Comparison of ENCODE assay signal across 9 mouse cellular contexts in the genomic region with DNA sequence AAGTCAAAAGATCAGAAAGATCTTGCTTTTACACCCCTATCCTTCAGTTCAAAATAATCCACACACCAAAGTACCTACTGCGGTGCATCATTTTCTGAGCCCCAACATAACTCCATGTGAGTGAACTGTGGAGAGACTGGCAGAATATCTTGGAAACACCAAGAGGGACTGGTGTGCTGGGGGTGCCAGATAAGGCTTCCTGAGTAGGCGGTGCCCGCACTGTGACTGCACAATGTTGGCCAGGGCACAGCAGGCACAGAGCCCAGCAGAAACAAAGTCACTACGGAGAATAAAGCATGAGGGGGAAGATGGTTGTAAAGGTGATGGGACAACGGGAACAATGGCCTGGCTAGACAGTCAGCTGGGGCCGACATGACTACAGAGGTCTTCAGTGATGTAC.
DNase-seq lines count a peak whose midpoint lies in the region; ATAC-seq and TF ChIP-seq lines count a peak whose summit lies in the region.
"Had no signal": no experiment of that assay in that cellular context is flagged by ENCODE, and none has a peak within 500 bp of the region (broad histone marks: within the 10 kb centered on the region; RNA-seq: fewer than 3 reads in every experiment).

No protein-coding gene starts in this region.

- no peak for TF ChIP-seq POLR2A in cerebellum, adult 2 months (IDR thresholded peaks at IDR 0.05; ENCODE audit: borderline replicate concordance, insufficient read depth, low read length)

- no peak overlapping the region for H3K4me2 ChIP-seq in hindbrain, postnatal 0 days (ENCODE audit: low read depth, low read length)
- no peak overlapping the region for H3K4me2 ChIP-seq in hindbrain, embryonic 11.5 days (replicated peaks; ENCODE audit: low read depth, low read length)
- peak overlapping the region; percentile 78 for H3K4me2 ChIP-seq in liver, embryonic 15.5 days
- H3K4me2 ChIP-seq in neural tube, embryonic 15.5 days, result no peak overlapping the region

- no peak overlapping the region for H3K9ac ChIP-seq in hindbrain, postnatal 0 days (replicated peaks; ENCODE audit: low read length)
- no peak overlapping the region for H3K9ac ChIP-seq in hindbrain, embryonic 11.5 days (ENCODE audit: low read depth, low read length)
- H3K9ac ChIP-seq in liver, embryonic 15.5 days, result peak overlapping the region; percentile 61
- H3K9ac ChIP-seq in neural tube, embryonic 15.5 days (replicated peaks), result no peak overlapping the region

- ATAC-seq in hindbrain, postnatal 0 days, result 0 out of 2 replicates have a peak, but pooled peaks have one; percentile 43
- ATAC-seq in hindbrain, embryonic 11.5 days (ENCODE audit: low FRiP score), result no peak
- peak; percentile 99 for ATAC-seq in liver, embryonic 15.5 days (ENCODE audit: insufficient read depth)
- ATAC-seq in neural tube, embryonic 15.5 days (ENCODE audit: low FRiP score), result no peak

- WGBS in hindbrain, postnatal 0 days, result 55% methylated on average over 6 of the region's 6 CpGs
- WGBS in hindbrain, embryonic 11.5 days, result 84% methylated on average over 6 of the region's 6 CpGs
- 21% methylated on average over 6 of the region's 6 CpGs for WGBS in liver, embryonic 15.5 days (ENCODE audit: insufficient replicate concordance)
- 50% methylated on average over 6 of the region's 6 CpGs for WGBS in cerebellum, adult 2 months
- 74% methylated on average over 6 of the region's 6 CpGs for WGBS in neural tube, embryonic 15.5 days

- TF ChIP-seq CTCF in hindbrain, postnatal 0 days (IDR thresholded peaks at IDR 0.05; ENCODE audit: low read depth), result no peak
- TF ChIP-seq CTCF in cerebellum, adult 2 months (IDR thresholded peaks at IDR 0.05; ENCODE audit: borderline replicate concordance, insufficient read depth, low read depth, low read length), result no peak

- no peaks in the 10 kb centered on the region for H3K36me3 ChIP-seq in hindbrain, postnatal 0 days (ENCODE audit: insufficient read depth, low read length)
- no peaks in the 10 kb centered on the region for H3K36me3 ChIP-seq in hindbrain, embryonic 11.5 days (ENCODE audit: control insufficient read depth, insufficient read depth, low read length)
- no peaks in the 10 kb centered on the region for H3K36me3 ChIP-seq in liver, embryonic 15.5 days (replicated peaks)
- no peaks in the 10 kb centered on the region for H3K36me3 ChIP-seq in neural tube, embryonic 15.5 days

- no peak for DNase-seq in hindbrain, postnatal 0 days (ENCODE audit: low spot score)
- DNase-seq in hindbrain, embryonic 11.5 days (ENCODE audit: low spot score), result no peak
- DNase-seq in c-Kit-positive CD71-positive TER-119-positive erythroid progenitor cells, embryonic 14.5 days (ENCODE audit: low spot score), result peak; percentile 82
- DNase-seq in spleen, postnatal 4 days (ENCODE audit: low spot score in 2 of 2), result peak; percentile 83 to 85
- no peak for DNase-seq in cerebellum, adult 2 months
- no peak for DNase-seq in layer of hippocampus, adult 9-11 months
- DNase-seq: retina, postnatal 1 day had no signal

- no peak overlapping the region for H3K27ac ChIP-seq in hindbrain, postnatal 0 days
- no peak overlapping the region for H3K27ac ChIP-seq in hindbrain, embryonic 11.5 days (ENCODE audit: low read depth, low read length)
- peak overlapping the region; percentile 97 for H3K27ac ChIP-seq in liver, embryonic 15.5 days (replicated peaks)
- no peak overlapping the region for H3K27ac ChIP-seq in cerebellum, adult 2 months (ENCODE audit: insufficient read depth, low read length)
- no peak overlapping the region for H3K27ac ChIP-seq in neural tube, embryonic 15.5 days (replicated peaks)

- no peak overlapping the region for H3K4me3 ChIP-seq in hindbrain, postnatal 0 days (ENCODE audit: low read length)
- no peak overlapping the region for H3K4me3 ChIP-seq in hindbrain, embryonic 11.5 days (ENCODE audit: low read depth, low read length)
- peak overlapping the region; percentile 46 for H3K4me3 ChIP-seq in liver, embryonic 15.5 days (replicated peaks)
- no peak overlapping the region for H3K4me3 ChIP-seq in cerebellum, adult 2 months (replicated peaks; ENCODE audit: insufficient read depth, low read depth, low read length)
- H3K4me3 ChIP-seq in neural tube, embryonic 15.5 days (replicated peaks), result no peak overlapping the region

- H3K27me3 ChIP-seq in hindbrain, postnatal 0 days (ENCODE audit: insufficient read depth, low read length), result no peaks in the 10 kb centered on the region
- H3K27me3 ChIP-seq in hindbrain, embryonic 11.5 days (ENCODE audit: control insufficient read depth, insufficient read depth, low read length), result no peaks in the 10 kb centered on the region
- peaks cover 12% of the 10 kb centered on the region for H3K27me3 ChIP-seq in liver, embryonic 15.5 days
- H3K27me3 ChIP-seq in cerebellum, adult 2 months (ENCODE audit: control insufficient read depth, insufficient read depth, low read length), result no peaks in the 10 kb centered on the region
- H3K27me3 ChIP-seq in neural tube, embryonic 15.5 days (replicated peaks), result no peaks in the 10 kb centered on the region

- H3K4me1 ChIP-seq in hindbrain, postnatal 0 days (ENCODE audit: insufficient read depth, low read length), result 0 out of 2 replicates have a peak, but pooled peaks cover 3% of the 10 kb centered on the region
- H3K4me1 ChIP-seq in hindbrain, embryonic 11.5 days (replicated peaks; ENCODE audit: control insufficient read depth, insufficient read depth, low read length), result no peaks in the 10 kb centered on the region; the same call in 1 of the 2 replicates
- H3K4me1 ChIP-seq in liver, embryonic 15.5 days (replicated peaks), result peaks cover 56% of the 10 kb centered on the region
- peaks cover 5% of the 10 kb centered on the region; the same call in 1 of the 2 replicates for H3K4me1 ChIP-seq in cerebellum, adult 2 months (ENCODE audit: control insufficient read depth, insufficient read depth, low read length)
- peaks cover 18% of the 10 kb centered on the region for H3K4me1 ChIP-seq in neural tube, embryonic 15.5 days

- no peaks in the 10 kb centered on the region for H3K9me3 ChIP-seq in hindbrain, postnatal 0 days (ENCODE audit: low read length)
- no peaks in the 10 kb centered on the region for H3K9me3 ChIP-seq in hindbrain, embryonic 11.5 days (ENCODE audit: control insufficient read depth, low read length)
- no peaks in the 10 kb centered on the region for H3K9me3 ChIP-seq in liver, embryonic 15.5 days (replicated peaks)
- no peaks in the 10 kb centered on the region for H3K9me3 ChIP-seq in neural tube, embryonic 15.5 days (replicated peaks)

Comparison
In these comparisons a context has a peak if more than half of its experiments do, and no peak if none do; other contexts are left out.
1. ATAC-seq: peak in hindbrain, postnatal 0 days (single experiment) and liver, embryonic 15.5 days (single experiment); none in hindbrain, embryonic 11.5 days (single experiment) and neural tube, embryonic 15.5 days (single experiment).
2. DNase-seq: peak in c-Kit-positive CD71-positive TER-119-positive erythroid progenitor cells, embryonic 14.5 days (single experiment) and spleen, postnatal 4 days (2 of 2); none in hindbrain, postnatal 0 days (single experiment), hindbrain, embryonic 11.5 days (single experiment), cerebellum, adult 2 months (0 of 2) and layer of hippocampus, adult 9-11 months (single experiment).